Mouse (Mus musculus) liver, embryonic 14.5 days (tissue): ENCODE results near the gene Nhlrc1. TPM values are rescaled to one million over a fixed set of nuclear protein-coding genes. Genes with fewer than 3 reads are reported as not detected.

Experiments used
- ATAC-seq: fragments of 200-750 bp; cut with Nextera tagmentation; 2 replicates; pipeline ENCODE4 v1.8.0; 2017; ENCODE audit warnings: moderate number of reproducible peaks, mild to moderate bottlenecking, moderate library complexity; ENCODE audit not compliant: insufficient read depth
- DNase-seq, 3 experiments: peaks; one replicate each; pipeline ENCODE4 v3.0.0-alpha.2; 2012 to 2013; ENCODE audit warnings: low read depth in 3 of 3, low spot score in 3 of 3
- H3K27ac ChIP-seq: fragments of 300-500 bp; sonication (generic); 2 replicates; pipeline ENCODE4 v1.5.1; 2014; ENCODE audit warnings: moderate library complexity, mild to moderate bottlenecking, control low read depth, inconsistent platforms
- H3K27me3 ChIP-seq: fragments of 300-500 bp; sonication (generic); 2 replicates; pipeline ENCODE4 v1.6.1; 2014; ENCODE audit warnings: mild to moderate bottlenecking, low read length, moderate library complexity; ENCODE audit not compliant: control insufficient read depth, insufficient read depth
- H3K36me3 ChIP-seq: fragments of 300-500 bp; sonication (generic); replicated peaks from 2 replicates; pipeline ENCODE4 v1.6.1; 2014; ENCODE audit warnings: low read depth; ENCODE audit not compliant: control insufficient read depth, insufficient read depth
- H3K4me1 ChIP-seq, 2 experiments: fragments of 200-500 bp in 1 of 2; fragments of 300-500 bp in 1 of 2; sonication (generic) in 1 of 2; replicated peaks; 2 replicates each; pipeline ENCODE4 v1.6.1; 2012 to 2014; ENCODE audit warnings: antibody characterized with exemption in 1 of 2, inconsistent platforms in 1 of 2, low read length in 1 of 2; ENCODE audit not compliant: control insufficient read depth in 2 of 2, insufficient read depth in 2 of 2
- H3K4me2 ChIP-seq: fragments of 300-500 bp; sonication (generic); 2 replicates; pipeline ENCODE4 v1.6.1; 2014; ENCODE audit warnings: low read depth, mild to moderate bottlenecking, control low read depth, moderate library complexity
- H3K4me3 ChIP-seq, 2 experiments: fragments of 200-500 bp in 1 of 2; fragments of 300-500 bp in 1 of 2; sonication (generic) in 1 of 2; 2 replicates each; pipeline ENCODE4 v1.5.1; 2012 to 2014; ENCODE audit warnings: low read depth in 2 of 2, low read length in 2 of 2, mild to moderate bottlenecking in 2 of 2, control low read depth in 1 of 2, inconsistent platforms in 1 of 2, moderate library complexity in 1 of 2; ENCODE audit not compliant: insufficient read depth in 1 of 2
- H3K9ac ChIP-seq: fragments of 300-500 bp; sonication (generic); replicated peaks from 2 replicates; pipeline ENCODE4 v1.6.1; 2014; ENCODE audit warnings: mild to moderate bottlenecking, control low read depth, moderate library complexity
- H3K9me3 ChIP-seq: fragments of 300-500 bp; sonication (generic); 2 replicates; pipeline ENCODE4 v1.6.1; 2016; ENCODE audit warnings: low read length, mixed read lengths; ENCODE audit not compliant: control insufficient read depth
- CTCF ChIP-seq: IDR thresholded peaks from 2 replicates; pipeline ENCODE4 v1.5.1; 2016; ENCODE audit warnings: antibody characterized with exemption, low read depth, control low read depth
- EP300 ChIP-seq: IDR thresholded peaks from 2 replicates; pipeline ENCODE4 v1.6.1; 2016; ENCODE audit warnings: antibody characterized with exemption, low read depth
- WGBS: fragments of 180-500 bp; shearing (Covaris S2); extraction: QIAGEN DNeasy Blood & Tissue Kit; methylation state at CpG from one replicate; pipeline ENCODE4 v1.1.7; 2014; ENCODE audit not compliant: insufficient replicate concordance; 5-methylcytosine and 5-hydroxymethylcytosine counted together
- polyA plus RNA-seq, 2 experiments: library from polyadenylated mRNA; depleted of rRNA in 1 of 2; stranded (reverse) in 1 of 2; unstranded in 1 of 2; fragments of >200 nt; fragmentation: Nextera tagmentation in 1 of 2; extraction: Ambion mirVana in 1 of 2; gene quantifications; 2 replicates each; pipeline versions ENCODE4 v1.2.1 to v1.2.3; 2012 to 2014

Nhlrc1 gene
- polyA plus RNA-seq, 2 experiments: 0.46 to 0.50 TPM

DNA sequence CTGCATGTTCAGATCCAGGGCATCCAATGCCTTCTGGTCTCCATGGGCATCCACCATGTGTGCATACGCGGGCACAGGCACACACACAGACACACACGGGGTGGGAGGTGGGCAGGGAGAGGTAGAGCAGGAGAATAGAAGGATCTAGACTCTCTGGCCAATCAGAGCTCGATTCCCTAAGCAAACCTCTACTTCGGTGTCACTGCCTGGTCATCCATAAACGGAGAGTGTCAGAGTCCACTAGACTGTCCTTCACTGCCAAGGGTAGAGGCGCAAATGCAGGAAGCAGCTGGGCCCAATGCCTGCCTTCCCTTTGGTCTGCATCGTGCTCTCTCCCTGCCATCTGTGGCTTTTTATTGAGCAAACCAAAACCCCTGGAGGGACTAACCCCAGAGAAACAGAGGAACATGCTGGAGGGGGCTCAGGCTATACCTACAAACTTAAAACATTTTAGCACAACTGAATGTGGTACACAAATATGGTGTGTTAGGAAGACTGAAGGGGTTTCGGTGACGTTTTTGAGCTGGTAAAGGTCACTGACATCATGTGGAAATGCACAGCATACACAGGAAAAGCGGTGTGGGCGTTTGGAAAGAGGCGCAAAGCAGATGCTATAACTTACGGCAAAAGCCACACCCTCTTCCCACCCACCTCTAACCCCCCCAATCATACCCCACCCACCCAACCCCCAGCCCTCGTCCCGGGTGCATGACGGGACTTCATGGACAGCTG is 15.9 kb upstream of the Nhlrc1 start:
- 0 out of 4 replicates have a peak, but pooled peaks cover 0 to 2% of the 10 kb centered on the region in 2 experiments for H3K4me1 ChIP-seq
- H3K36me3 ChIP-seq: no peaks in the 10 kb centered on the region
- no peak overlapping the region for H3K4me3 ChIP-seq
- no peak overlapping the region for H3K9ac ChIP-seq
- H3K27me3 ChIP-seq: no peaks in the 10 kb centered on the region
- WGBS: 74% methylated on average over 17 of the region's 17 CpGs
- no peak overlapping the region for H3K4me2 ChIP-seq
- H3K9me3 ChIP-seq: no peaks in the 10 kb centered on the region
- ATAC-seq (no peak), DNase-seq (no peak)
- TF ChIP-seq CTCF (no peak), EP300 (no peak)
- no peak overlapping the region for H3K27ac ChIP-seq

DNA sequence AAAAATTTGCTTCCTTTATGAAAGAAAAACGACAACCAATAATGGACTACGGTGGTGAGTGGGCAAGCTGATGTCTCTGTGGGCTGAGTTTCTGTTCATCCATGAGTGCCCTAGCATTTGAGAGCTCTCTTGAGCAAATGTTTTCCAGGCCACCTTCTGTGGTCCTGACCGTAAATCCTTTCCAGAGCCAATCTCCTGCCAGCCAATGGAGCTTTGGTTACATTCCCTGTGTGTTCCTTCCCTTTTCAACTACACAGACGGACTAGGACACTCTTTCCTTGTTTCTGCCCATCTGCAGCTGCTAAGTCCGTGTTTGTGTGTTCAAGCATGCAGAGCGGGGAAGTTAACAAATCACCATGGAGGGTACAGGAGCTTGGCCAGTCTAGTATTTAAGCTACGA is 6.1 kb upstream of the Nhlrc1 start:
- Histone ChIP-seq H3K27me3 (no peaks in the 10 kb centered on the region), H3K4me3 (no peak overlapping the region), H3K9ac (no peak overlapping the region), H3K4me1 (no peaks in the 10 kb centered on the region), H3K4me2 (no peak overlapping the region), H3K36me3 (no peaks in the 10 kb centered on the region), H3K9me3 (no peaks in the 10 kb centered on the region), H3K27ac (no peak overlapping the region)
- TF ChIP-seq CTCF (no peak), EP300 (no peak)
- 67% methylated on average over 7 of the region's 7 CpGs for WGBS
- ATAC-seq: no peak
- no peak for DNase-seq

DNA sequence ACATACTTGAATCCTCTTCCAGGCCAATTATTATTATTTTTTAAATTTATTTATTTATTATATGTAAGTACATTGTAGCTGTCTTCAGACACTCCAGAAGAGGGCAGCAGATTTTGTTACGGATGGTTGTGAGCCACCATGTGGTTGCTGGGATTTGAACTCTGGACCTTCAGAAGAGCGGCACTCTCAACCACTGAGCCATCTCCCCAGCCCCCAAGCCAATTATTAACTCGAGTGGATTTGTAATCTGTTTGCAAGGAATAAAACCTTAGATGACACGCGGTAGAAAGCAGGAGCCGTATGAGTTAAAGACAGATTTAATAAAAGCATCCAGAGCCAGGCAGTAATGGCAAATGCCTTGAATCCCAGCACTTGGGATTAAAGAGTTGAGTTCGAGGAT is 5.1 kb upstream of the Nhlrc1 start:
- DNase-seq (no peak), ATAC-seq (no peak)
- Histone ChIP-seq H3K4me2 (no peak overlapping the region), H3K9me3 (no peaks in the 10 kb centered on the region), H3K4me3 (no peak overlapping the region), H3K27me3 (no peaks in the 10 kb centered on the region), H3K27ac (no peak overlapping the region), H3K36me3 (no peaks in the 10 kb centered on the region), H3K9ac (no peak overlapping the region), H3K4me1 (no peaks in the 10 kb centered on the region)
- TF ChIP-seq EP300: no peak
- 0 out of 2 replicates have a peak, but pooled peaks have one; percentile 10 for TF ChIP-seq CTCF
- 64% methylated on average over 7 of the region's 7 CpGs for WGBS

GRCm38 (mm10) chr13:47017259-47017658 is 2.6 kb upstream of the Nhlrc1 start:
- ATAC-seq: no peak
- DNase-seq: no peak

GRCm38 (mm10) chr13:47015195-47015501 is 498 bp upstream of the Nhlrc1 start:
- Histone ChIP-seq H3K27ac (no peak overlapping the region), H3K4me2 (peak overlapping the region; percentile 77), H3K9ac (no peak overlapping the region), H3K27me3 (no peaks in the 10 kb centered on the region), H3K36me3 (no peaks in the 10 kb centered on the region), H3K9me3 (no peaks in the 10 kb centered on the region), H3K4me1 (0 out of 4 replicates have a peak, but pooled peaks cover 0 to 2% of the 10 kb centered on the region in 2 experiments), H3K4me3 (no peak overlapping the region)
- DNase-seq (no peak), ATAC-seq (no peak)
- 71% methylated on average over 5 of the region's 5 CpGs for WGBS
- no peak for TF ChIP-seq CTCF
- TF ChIP-seq EP300: no peak

More at GRCm38 (mm10) chr13:47017259-47017658, 2.6 kb upstream of the Nhlrc1 start:
- TF ChIP-seq EP300 (no peak), CTCF (peak; percentile 76)
- Histone ChIP-seq H3K9ac (no peak overlapping the region), H3K4me2 (no peak overlapping the region), H3K36me3 (no peaks in the 10 kb centered on the region), H3K4me1 (0 out of 4 replicates have a peak, but pooled peaks cover 0 to 2% of the 10 kb centered on the region in 2 experiments), H3K9me3 (no peaks in the 10 kb centered on the region), H3K27ac (no peak overlapping the region), H3K4me3 (no peak overlapping the region), H3K27me3 (no peaks in the 10 kb centered on the region)
- WGBS: 31% methylated on average over 5 of the region's 5 CpGs
